Mouse (Mus musculus): ENCODE measurements around the gene Slc35a1.
"Not testable (repeated sequence)": the region's sequence is repeated elsewhere in the genome, so short reads cannot be mapped to it uniquely, and the experiment has no call there.

Slc35a1 gene

GRCm38 (mm10) chr4:34686874-34687567 lies at the start of gene Slc35a1:
TSS of gene Slc35a1 (minus strand) at chr4:34687438.
- peak; percentile 96 for DNase-seq

- DNase-seq, result no peak
Observed at GRCm38 (mm10) chr4:34734461-34734860, 47.2 kb upstream of the Slc35a1 start.

- not testable (repeated sequence) for DNase-seq
Observed at GRCm38 (mm10) chr4:34733415-34733814, 46.2 kb upstream of the Slc35a1 start.

GRCm38 (mm10) chr4:34729851-34730341 lies 42.7 kb upstream of the Slc35a1 start, which contains the start of gene Cfap206:
TSS of gene Cfap206 (minus strand) at chr4:34730206.
- DNase-seq, result peak; percentile 41 to 55

GRCm38 (mm10) chr4:34725710-34726109 lies 38.5 kb upstream of the Slc35a1 start:
- not testable (repeated sequence) for DNase-seq

- DNase-seq, result no peak
Observed at GRCm38 (mm10) chr4:34724306-34724705, 37.1 kb upstream of the Slc35a1 start.

- DNase-seq, result no peak
Observed at GRCm38 (mm10) chr4:34723186-34723585, 35.9 kb upstream of the Slc35a1 start.

- no peak for DNase-seq
Observed at GRCm38 (mm10) chr4:34720127-34720895, 33.1 kb upstream of the Slc35a1 start.

- no peak for DNase-seq
Observed at GRCm38 (mm10) chr4:34719421-34719820, 32.2 kb upstream of the Slc35a1 start.

GRCm38 (mm10) chr4:34715062-34715461 lies 27.8 kb upstream of the Slc35a1 start:
- no peak for DNase-seq

GRCm38 (mm10) chr4:34708127-34708526 lies 20.9 kb upstream of the Slc35a1 start:
- no peak for DNase-seq

GRCm38 (mm10) chr4:34707248-34707647 lies 20.0 kb upstream of the Slc35a1 start:
- no peak for DNase-seq

- DNase-seq, result no peak
Observed at GRCm38 (mm10) chr4:34703029-34703428, 15.8 kb upstream of the Slc35a1 start.

- DNase-seq, result no peak
Observed at GRCm38 (mm10) chr4:34702231-34702630, 15.0 kb upstream of the Slc35a1 start.

- DNase-seq, result peak; percentile 30 to 40
Observed at GRCm38 (mm10) chr4:34701528-34701927, 14.3 kb upstream of the Slc35a1 start.

- DNase-seq, result no peak
Observed at GRCm38 (mm10) chr4:34688021-34688420, 783 bp upstream of the Slc35a1 start.

- no peak for DNase-seq
Observed at GRCm38 (mm10) chr4:34680530-34680929, 6.7 kb downstream of the Slc35a1 start.

GRCm38 (mm10) chr4:34673721-34674120 lies 13.5 kb downstream of the Slc35a1 start:
- DNase-seq, result no peak

GRCm38 (mm10) chr4:34667923-34668322 lies 19.3 kb downstream of the Slc35a1 start:
- DNase-seq, result no peak

GRCm38 (mm10) chr4:34661927-34662326 lies 25.3 kb downstream of the Slc35a1 start:
- no peak for DNase-seq

GRCm38 (mm10) chr4:34661514-34661913 lies 25.7 kb downstream of the Slc35a1 start:
- DNase-seq, result no peak

- no peak for DNase-seq
Observed at GRCm38 (mm10) chr4:34659012-34659411, 28.2 kb downstream of the Slc35a1 start.

GRCm38 (mm10) chr4:34656101-34656500 lies 31.1 kb downstream of the Slc35a1 start:
- no peak for DNase-seq

GRCm38 (mm10) chr4:34653179-34653578 lies 34.1 kb downstream of the Slc35a1 start:
- DNase-seq, result no peak
